Mouse (Mus musculus) common myeloid progenitor, adult 5-6 weeks (primary cell): ENCODE results near the gene Eif4b. TPM values are rescaled to one million over a fixed set of nuclear protein-coding genes. Genes with fewer than 3 reads are reported as not detected.
"Not testable (repeated sequence)": the region's sequence is repeated elsewhere in the genome, so short reads cannot be mapped to it uniquely, and the experiment has no call there.

ENCODE experiments used
- ATAC-seq: replicated peaks from 2 replicates; pipeline ENCODE4 v1.8.0; 2016; ENCODE audit warnings: low read depth, mild to moderate bottlenecking, moderate TSS enrichment, inconsistent platforms; ENCODE audit not compliant: poor library complexity, severe bottlenecking
- total RNA-seq: library from RNA; stranded (forward); fragments of 200-1000, 187-1606 nt; gene quantifications from 2 replicates; pipeline ENCODE4 v1.2.3, GENCODE M21; 2017

The Eif4b gene
- total RNA-seq, 1 experiment from 2014 or later: 502 TPM

- ATAC-seq: peak; percentile 9
These were observed 628 bp downstream of the Eif4b start for GRCm38 (mm10) chr15:102074070-102074731.

DNA sequence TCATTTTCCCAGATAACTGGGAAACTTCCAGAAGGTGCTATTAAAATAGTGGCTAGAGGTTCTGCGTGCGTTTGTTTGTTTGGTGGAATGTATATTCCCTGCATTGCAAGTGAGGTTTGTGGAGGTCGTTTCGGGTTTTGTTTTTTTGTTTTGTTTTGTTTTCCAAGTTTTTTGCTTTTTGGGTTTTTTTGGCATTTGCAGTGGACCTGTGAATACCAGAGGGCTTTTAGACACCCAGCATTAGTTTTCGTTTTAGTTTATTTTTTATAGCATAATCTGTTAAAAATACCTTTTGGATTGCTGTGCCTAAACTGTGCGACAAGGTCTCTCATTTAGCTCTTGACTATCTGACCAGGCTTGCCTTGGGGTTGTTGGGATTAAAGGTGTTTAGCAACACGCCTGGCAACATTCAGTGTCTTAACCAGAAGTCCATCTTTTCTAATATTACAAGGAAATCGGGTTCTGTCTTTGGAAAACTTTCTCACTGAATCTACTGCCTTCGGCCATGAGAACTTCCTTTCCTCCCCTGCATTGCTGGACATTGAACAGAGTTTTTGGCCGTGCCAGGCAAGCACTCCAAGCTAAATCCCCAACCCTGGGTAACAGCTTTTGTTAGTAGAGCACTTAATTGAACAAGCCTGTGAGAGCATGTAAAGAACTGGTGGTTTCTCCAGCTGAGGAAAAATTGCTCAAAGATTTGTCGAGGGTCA, 1.5 kb downstream of the Eif4b start:
- no peak for ATAC-seq

GRCm38 (mm10) chr15:102077111-102077677, 3.6 kb downstream of the Eif4b start:
- no peak for ATAC-seq

DNA sequence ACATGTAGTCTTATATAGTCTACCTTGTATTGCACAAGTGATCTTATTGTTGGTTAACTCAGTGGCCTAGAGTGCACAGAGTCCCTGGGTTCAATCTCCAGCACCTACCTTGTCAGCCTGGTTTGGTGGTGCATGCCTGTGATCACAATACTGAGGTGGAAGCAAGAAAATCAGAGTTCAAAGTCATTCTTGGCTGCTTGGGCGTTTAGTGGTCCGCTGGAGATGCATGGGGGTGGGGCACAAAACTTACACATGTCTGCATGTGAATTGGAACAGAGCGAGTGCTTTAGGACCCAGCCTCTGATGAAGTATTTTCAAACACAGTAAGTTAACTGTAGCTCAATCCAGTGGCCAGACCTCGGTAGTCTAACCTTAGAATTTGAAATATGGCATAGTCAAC, 5.6 kb downstream of the Eif4b start:
- no peak for ATAC-seq

DNA sequence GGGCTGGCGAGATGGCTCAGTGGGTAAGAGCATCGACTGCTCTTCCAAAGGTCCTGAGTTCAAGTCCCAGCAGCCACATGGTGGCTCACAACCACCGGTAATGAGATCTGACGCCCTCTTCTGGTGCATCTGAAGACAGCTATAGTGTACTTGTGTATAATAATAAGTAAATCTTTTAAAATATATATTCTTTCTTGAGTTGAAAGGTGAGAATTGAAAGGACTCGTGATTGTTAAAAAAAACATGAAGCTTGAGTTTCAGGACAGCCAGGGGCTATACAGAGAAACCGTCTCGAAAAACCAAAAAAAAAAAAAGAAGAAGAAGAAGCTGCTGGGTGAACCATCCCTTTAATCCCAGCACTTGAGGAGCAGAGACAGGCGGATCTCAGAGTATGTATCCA, 6.4 kb downstream of the Eif4b start:
- not testable (repeated sequence) for ATAC-seq

DNA sequence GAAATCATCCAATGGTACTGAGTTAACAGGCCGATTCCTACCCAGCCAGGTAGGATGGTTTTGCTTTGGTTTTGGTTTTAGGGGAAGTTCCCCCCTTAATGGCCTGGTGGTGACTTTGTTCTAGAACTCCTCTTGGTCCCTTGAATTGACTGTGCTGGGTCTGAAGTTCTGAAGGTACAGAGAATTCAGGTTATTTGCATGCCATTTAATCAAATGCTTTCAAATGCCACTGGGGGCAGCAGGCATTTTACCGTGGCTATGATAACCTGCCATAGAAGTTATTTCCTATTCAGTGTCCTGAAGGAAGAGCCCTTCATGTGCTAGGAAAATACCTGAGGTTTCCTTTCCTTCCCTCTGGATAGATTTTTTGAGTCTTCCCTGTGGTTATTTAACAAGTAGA, 6.9 kb downstream of the Eif4b start:
- no peak for ATAC-seq

DNA sequence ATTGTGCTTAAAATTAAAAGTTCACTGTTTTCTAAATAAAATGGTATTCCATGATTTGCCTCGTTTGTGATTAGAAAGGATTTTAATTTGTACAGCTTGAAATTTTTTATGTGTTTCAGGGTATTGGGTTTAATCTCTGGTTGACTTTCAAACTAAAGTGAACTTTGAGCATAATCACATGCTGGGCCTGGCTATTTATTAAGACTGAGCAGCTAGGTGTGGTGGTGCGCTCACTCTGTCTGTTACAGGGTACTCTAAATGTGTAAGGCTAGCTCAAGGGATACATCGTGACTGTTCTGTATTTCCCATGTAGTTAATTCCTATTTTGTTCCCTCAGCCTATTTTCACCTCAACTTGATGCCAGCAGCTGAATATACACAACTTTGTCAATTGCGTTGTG, 8.6 kb downstream of the Eif4b start:
- ATAC-seq: no peak

DNA sequence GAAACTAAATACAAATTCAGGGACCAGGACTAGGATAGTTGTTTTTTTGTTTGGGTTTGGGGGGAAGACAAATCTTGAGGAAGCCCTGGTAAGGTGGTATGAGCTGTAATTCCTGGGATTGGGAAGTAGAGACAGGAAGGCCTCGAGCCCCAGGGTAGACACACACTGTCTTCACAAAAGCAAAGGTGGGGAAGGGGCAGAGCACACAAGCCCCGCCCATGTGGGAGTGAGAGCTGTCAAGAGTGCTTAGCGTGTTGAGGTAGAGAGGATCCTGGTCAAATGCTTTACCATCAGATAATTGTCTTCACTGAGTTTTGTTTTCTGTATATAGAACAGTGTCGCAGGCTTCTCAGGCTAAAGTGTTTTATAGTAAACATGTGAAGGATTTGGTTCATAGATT, 9.5 kb downstream of the Eif4b start:
- ATAC-seq: no peak

DNA sequence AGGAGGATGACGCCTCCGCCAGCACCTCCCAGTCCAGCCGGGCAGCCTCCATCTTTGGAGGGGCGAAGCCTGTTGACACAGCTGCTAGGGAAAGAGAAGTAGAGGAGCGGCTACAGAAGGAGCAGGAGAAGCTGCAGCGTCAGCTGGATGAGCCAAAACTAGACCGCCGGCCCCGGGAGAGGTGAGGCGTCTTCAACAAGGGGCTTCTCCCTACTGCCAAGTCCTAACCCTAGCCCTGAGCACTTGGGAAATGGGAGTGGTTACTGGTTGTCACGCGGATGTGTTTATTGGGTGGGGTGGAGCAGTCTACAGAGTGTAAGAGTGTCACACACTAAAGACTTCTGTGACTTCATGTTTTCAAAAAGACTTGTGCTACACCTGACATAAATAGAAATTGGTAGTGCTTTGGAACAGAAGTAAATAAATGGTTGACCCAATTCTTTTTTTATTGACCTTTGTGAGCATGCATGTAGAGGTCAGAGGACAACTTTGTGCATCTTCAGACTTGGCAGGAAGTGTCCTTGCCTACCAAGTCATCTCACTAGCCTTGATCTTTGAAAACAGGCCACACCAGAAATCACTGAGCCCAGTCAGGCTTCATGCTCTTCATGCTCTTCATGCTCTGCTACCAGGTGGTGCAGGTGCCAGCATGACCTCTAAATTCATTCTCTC, 16.5 kb downstream of the Eif4b start:
- no peak for ATAC-seq

DNA sequence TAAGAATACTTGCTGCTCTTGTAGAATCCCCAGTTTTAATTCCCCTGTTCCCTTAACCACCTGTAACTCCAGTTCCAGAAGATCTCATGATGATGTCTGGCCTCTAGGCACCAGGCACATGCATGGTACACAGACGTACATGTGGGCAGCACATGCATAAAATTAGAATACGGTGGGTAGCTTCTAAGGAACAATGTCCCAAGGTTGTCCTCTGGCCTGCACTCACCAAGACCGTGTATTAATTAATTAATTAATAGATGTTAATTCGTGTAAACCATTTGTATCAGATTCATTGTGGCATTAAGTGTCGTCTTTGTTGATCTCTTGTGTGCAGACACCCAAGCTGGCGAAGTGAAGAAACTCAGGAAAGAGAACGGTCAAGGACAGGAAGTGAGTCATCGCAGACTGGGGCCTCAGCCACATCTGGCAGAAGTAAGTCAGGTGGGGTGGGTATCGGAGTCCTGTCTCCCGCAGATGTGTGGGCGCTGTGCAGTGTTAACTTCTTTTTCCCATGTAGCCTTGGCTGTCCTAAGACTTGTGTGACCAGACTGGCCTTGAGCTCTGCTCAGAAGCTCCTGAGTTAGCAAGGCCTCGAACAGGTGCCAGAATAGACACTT, 17.6 kb downstream of the Eif4b start:
- ATAC-seq: peak; percentile 50

- ATAC-seq: no peak
These were observed 18.1 kb downstream of the Eif4b start for GRCm38 (mm10) chr15:102091688-102092087.

GRCm38 (mm10) chr15:102092222-102092621, 18.6 kb downstream of the Eif4b start:
- ATAC-seq: no peak

GRCm38 (mm10) chr15:102094157-102094556, 20.6 kb downstream of the Eif4b start:
- no peak for ATAC-seq

- ATAC-seq: no peak
These were observed 21.4 kb downstream of the Eif4b start for GRCm38 (mm10) chr15:102094988-102095387.

DNA sequence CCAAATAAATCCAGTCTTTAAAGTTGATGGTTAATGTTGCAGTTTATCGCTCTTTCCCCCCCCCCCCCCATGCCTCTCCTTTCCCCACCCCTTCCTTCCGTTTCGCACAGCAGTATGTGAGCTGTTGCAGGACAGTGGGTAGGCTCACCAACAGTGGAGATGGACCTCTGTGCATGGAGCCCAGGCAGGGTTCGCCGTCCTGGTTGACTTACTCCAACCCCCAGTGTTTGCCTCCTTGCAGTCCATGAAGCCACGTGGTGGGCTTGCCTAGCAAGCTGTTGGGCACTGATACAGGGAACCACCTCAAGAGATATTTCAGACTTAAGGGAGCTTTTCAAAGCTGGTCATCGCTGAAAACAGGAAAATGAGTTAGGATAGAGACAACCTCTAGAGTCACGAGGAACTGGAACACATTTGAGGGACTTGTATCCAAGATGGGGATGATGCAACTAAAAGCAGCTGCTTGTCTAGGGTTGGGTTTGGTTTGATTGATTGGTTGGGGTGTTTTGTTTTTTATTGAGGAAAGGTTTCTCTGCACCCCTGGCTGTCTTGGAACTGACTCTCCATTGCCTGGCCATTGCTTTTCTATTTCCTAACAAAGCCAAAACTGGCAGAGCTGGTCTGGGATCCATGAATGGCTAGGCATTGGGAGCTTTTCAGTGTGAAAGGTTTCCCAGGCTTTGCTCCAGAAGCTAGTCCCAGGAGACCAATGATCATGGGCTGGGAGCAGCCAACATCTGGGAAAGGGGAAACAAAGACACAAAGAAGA, 23.8 kb downstream of the Eif4b start:
- no peak for ATAC-seq

DNA sequence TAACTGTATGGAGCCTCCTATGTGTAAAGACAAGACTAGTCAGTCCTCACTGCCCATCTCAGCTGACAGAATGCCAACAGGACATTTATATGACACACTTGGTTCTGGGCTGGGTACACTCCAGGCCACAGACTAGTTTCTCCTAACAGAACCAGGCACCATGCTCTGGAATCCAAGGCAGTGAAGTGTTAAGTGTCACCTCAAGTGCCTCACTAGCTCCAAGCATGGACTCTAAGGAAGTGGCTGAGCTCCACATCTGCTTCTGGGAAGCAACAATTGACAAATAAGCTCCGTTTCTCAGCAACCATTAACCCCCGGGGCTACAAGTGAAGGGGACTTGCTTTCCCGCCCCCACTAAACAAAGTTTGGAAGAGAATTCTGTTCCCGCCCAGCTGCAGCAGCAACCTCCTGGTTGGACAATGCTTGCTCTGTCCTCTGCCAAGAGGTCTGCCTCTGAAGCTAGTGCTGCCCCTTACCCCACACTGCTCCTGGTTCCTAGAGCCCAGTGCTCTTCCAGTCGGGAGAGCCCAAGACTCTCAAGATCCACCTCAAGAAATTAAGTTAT, 24.5 kb downstream of the Eif4b start:
- no peak for ATAC-seq

DNA sequence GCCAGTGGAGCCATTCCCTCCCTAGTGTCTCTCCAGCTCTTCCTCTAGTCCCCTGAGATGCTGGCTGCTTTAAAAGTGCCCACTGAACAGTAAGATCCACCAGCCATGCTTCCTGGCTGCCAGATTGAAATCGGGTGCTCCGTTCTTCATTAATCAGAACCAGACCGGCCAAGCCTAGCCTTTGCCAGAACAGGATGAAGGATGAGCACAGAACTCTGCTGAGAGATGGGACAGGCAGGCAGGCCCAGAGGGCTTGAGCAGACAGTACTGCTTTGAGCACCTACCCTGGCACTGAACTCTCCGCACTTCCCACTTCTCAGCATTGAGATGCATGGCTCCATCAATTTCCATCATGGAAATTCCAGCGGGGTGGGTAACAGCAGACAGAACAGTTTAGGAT, 25.7 kb downstream of the Eif4b start:
- ATAC-seq: no peak

GRCm38 (mm10) chr15:102099771-102100160, 26.2 kb downstream of the Eif4b start:
- ATAC-seq: no peak

DNA sequence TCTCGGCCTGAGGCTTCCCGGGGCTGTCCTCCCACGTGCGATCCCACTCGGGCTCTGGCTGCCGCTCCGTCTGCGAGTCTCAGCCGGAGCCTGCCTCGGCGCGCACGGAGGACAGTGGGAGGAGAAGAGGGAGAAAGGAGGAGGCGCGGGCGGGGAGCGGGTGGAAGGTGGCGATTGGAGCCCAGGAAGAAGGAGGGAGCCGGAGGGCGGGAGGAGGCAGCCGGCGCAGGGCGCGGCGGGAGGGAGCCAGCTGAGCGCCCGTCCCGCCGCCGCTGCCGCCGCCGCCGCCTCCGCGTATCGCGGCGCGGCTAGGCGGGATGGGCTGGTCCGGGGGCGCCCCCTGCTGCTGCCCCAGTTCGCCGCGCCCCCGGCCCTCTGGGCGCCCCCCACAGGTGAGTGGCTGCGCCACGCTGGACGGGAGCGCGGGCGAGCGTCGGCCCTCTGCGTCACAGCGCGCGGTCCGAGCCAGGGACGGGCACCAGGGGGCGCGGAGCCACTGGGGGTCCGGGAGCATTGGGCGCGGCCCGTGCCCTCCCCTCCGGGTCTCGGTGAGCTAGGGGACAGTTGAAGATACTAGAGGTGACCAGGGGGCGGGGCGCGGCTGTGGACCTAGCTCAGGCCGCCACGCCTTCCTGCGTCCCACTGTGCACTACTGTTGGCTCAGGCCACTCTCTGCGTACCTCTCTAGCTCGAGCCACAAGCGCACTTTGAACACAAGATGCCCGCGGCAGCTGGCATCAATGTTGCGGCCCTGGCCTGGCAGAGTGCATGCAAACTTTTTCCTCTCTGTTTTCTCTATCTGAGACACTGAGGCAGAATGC, 26.8 kb downstream of the Eif4b start, which contains the start of gene Tns2:
Gene Tns2, plus strand, starts transcription at position 253 of the 821 bp plus-strand sequence.
- ATAC-seq: peak; percentile 60
